Mouse (Mus musculus) naive thymus-derived CD4-positive, alpha-beta T cell, adult 2 months (primary cell): Measurements from ENCODE around the gene Fam205a1.
"Not testable (repeated sequence)": the region's sequence is repeated elsewhere in the genome, so short reads cannot be mapped to it uniquely, and the experiment has no call there.

Experiments used
- DNase-seq: peaks from one replicate; pipeline ENCODE4 v3.0.0-alpha.2; 2011; ENCODE audit warnings: low read depth

Gene Fam205a1

DNA sequence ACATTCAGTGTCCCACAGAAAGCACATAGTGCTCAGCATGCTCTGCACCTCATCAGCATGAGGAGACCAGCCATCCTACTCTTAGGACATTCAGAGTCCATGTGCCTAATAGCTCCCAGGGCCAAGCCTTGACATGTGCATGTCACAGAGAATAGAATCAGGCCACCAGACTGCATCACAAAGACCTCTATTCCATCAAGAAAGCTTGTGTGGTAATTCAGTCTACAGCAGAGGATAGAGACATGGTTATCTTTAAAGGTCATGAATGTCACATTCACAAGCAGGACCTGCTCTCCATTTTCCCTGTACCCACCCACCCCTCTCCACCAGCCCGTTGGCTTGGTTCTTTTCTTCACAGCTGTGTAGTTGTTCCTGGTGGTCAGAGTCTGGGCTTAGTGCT lies at the start of gene Fam205a1:
Gene Fam205a1 (minus strand): TSS at position 101 of the 400 bp plus-strand sequence.
- not testable (repeated sequence) for DNase-seq

DNA sequence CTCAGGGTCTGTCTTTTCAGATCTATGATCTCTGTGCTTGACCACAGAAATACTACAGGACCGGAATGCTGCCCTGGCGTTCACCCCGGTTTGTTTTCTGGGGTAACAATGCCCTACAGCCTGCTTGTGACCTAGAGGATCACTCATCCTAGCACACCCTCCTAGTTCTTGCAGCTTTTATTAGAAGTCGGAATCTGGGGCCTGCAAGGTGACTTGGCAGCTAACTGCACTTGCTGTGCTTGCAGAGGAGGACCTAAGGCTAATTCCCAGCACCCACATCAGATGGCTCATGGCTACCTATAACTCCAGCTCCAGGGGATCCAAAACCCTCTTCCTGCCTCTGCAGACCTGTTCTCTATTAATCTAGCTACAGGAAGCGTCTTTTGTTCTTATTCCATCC lies 49.0 kb upstream of the Fam205a1 start:
- DNase-seq = no peak

DNA sequence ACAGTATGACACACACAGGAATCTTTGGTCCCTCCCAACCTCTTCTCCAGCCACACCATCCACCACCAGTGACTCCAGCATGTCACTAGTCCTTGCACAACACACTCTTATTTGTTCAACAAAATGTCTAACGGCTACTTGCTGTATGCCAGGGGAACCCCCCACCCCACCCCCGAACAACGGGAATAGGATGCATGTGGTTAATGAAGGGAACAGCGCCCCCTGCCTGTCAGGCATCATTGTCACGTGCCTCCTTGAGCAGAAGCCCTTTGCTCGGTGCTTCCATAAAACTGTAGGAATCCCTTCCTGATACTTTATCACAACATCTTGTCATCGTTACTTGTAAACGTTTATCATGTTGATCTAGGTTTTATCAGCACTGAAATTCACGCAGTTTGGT lies 48.5 kb upstream of the Fam205a1 start:
- peak; percentile 31 for DNase-seq

DNA sequence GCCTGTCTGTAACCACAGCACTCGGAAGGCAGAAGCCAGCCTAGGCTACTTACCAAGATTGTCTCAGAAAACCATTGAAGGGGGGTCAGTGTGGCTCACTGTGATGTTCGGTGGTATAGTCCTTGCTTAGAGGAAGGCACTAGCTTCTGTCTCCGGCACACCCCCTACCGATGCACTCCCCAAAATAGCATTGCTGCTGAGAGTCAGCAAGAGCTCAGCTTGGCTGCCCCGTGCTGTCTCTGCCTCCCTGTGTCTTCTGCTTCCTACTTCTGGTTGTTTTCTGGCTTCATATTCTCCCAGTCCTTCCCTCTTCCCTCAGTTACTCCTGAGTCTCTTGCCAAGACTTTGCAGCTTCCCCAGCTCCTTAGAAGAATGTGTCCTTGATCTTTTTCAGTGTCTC lies 47.2 kb upstream of the Fam205a1 start:
- no peak for DNase-seq

DNA sequence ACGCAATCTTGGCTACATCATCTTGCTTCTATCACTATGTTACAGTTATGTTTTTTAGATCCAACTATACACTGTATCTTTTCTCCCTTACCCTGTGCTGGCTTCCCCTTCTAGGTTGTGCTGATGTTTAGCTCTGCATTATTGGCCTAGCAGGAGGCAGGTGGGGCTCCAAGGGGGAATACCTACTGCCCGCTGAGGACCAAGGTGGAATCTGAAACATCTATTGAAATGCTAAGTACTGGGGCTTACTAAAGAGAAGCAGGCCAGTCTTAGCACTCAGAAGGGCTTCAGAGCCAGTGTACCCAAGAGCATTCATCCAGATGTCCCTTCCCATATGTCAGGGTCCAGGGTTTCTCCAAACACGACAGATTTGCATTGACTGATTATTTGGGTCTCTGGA lies 45.2 kb upstream of the Fam205a1 start:
- DNase-seq = no peak

DNA sequence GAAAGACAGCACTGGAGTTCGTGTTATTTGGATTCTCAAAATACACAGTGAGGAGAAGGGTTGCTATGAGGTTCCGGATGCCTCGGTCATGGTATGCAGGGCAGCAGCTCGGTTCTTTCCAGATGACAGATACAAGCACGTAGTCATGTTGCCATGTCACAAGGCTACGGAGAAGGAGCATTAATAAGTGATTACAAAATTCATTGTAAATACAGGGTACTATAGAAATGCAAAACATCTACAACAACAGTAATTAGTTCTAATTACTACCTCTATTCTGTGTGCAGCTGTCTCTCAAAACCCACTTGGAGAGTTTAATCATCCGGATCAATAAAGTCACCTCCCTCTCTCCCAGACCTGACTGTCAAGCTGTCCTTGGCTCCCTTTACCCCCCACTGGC lies 41.4 kb upstream of the Fam205a1 start:
- no peak for DNase-seq

DNA sequence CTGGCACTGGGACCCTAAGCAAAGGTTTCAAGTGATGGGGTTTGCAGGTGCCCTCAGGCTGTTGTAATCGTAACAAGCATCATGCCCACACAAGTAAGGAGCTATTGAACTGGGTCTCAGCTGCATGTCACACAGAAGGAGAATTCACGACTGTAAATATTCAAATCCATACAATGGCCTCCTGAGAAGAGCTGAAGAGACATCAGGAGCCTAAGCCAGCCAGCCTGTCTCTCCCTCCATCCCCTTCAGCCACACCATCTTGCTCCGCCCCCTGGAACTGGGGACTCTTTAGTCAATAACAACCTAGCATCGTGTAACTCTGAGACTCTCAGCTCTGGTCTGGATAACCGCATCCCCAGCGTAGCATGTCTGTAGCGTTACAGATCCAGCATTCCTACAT lies 37.5 kb upstream of the Fam205a1 start:
- no peak for DNase-seq

DNA sequence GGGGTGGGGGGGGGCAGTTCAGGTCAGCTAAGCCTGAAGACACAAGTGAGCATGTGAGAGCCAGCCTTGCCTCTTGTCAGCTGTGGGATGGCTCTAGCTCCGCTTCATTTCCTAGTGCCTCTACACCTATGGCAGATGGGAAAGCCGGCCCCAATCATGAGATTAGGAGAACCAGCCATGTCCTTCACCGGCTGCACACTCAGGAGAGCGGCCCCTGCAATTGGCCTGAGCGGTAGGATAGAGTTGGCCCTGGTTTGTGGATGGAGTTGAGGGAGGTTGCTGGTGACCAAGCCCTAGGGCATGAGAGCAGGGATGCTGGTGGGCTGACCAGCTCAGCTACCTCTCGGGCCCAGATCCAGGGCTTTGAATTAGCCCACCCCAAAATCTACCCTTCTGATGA lies 35.1 kb upstream of the Fam205a1 start:
- no peak for DNase-seq

DNA sequence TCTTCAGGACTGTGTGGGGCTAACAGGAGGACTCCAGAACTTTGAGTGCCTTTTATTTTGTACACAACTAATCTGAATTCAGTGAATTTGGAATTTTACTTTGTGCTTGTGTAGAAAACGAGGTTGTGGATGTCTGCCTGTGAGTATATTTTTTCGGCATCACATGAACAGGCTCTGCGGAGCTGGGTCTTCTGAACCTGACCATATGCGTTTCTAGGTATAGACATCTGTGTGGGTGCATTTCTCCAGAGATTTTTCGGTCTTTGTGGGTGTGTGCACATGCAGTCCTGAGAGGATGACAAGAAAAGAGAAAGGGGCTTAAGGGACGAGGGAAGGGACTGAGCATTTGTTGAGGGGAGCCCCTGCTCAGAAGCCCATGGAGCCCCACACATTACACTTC lies 33.2 kb upstream of the Fam205a1 start:
- DNase-seq = no peak

DNA sequence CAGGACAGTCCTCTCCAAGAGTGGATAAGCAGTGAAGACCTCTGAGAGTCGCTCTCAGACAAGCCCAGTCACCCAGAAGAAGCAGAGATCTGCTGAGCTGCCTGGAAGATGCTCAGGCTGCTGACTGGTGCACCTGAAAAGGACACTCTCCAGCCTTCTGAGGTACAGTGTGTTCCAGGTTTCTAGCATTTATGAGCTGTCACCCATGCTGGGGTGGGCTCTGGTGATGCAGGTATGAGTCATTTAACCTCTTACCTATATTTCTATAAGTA lies 26.9 kb upstream of the Fam205a1 start:
- DNase-seq = no peak

DNA sequence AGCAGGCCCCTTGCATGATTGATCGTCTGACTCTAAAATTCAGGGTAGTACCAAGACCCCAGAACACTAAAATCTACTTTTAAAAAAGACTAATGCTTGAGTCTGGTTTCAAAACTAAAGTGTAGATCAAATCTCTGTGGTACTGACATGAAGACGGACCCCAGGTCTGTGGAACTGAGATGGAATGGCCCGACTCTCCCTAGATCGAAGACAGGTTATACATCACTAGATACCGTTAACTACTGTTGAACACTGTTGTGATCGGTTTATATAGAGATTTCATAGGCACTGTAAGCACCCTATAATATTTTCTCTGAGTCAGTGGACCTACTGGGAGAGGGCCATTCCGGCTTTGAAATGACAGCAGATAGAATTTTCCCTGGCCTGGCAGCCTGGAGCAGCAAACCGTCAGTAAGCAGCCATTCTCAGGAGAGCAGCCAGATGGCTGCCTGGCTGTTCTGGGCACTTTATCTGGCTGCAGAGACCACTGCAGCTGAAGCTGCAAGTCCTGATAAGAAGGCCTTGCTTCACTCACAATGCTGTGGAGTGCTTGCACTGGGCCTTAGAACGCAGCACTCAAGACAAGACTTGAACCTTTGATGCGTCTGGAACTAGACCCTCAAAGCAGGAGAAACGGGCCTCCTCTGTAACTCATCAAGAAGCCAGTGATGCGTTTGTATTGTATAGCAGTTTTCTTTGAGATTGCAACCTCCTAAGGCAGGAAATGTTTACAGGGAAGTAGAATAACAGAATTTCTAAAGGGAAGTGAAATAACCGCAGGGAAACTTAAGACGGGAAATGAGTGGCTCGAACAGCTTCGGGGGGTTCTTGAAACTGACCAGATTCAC lies 26.4 kb upstream of the Fam205a1 start:
- DNase-seq = no peak

DNA sequence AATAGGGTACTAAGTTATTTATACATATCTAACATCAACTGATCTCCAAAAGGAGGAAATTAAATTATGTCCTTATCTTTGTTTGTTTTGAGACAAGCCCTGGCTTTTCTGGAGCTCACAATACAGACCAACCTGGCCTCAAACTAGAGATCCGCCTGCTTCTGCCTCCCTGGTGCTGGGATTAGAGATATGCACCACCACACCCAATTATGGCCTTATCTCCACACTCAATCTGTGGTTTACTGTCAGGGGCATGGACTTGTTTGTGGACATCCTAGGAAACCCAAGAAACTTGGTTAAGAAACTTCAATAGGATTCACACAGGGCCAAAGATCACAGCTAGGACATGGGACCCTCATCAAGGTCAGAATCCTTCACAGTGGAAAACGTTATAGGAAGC lies 24.0 kb upstream of the Fam205a1 start:
- DNase-seq = no peak

DNA sequence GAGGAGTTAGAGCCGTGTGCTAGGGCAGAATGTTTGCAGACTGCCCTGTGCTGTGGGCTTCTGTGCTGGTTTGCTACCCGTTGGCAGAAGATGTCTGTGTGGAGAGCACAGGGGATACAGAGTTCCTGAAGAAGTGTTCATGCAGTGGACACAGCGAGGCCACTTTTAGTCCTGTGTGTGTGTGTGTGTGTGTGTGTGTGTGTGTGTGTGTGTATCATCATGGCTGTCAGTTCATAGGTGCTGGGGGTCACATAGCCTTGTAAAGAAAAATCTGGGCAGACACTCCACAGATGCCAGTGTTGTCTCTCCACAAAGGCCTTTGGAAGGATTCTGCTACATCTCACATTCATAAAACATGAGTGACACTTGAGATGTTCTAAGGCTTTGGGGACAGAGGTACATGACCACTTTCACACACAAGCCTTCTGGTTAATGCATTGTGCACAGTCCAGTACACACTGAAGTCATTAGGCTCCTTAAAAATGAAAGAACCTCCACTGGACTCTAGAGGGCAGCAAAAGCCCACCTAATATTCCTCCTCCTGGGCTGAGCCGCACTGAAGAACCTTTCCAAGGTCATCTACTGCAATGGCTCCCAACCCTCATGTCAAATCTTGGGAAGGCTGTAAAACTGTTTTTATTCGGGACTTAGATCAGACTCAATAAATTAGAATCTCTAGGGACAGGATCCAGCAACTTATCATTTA lies 23.1 kb upstream of the Fam205a1 start:
- peak; percentile 73 for DNase-seq

DNA sequence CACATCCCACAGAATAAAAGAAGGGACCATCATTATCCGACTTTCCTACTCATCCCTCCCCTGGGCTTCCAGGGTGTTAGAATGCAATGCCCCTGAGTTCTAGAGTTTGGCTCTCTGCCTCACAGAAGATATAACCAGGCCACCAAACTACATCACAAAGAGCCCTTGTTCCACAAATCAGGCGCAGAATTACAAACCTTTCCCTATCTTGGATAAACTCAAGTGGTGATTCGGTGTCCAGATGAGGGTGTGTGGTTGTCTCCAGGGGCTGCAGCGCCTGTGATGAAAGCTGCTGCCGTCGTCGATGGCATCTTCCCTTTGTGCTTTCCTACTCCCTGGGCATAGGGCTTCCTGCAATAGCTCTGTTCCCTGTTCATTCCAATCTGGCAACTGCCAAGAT lies 20.4 kb upstream of the Fam205a1 start, which contains the start of gene Fam205c:
Gene Fam205c (minus strand): TSS at position 101 of the 400 bp plus-strand sequence.
- DNase-seq = no peak

DNA sequence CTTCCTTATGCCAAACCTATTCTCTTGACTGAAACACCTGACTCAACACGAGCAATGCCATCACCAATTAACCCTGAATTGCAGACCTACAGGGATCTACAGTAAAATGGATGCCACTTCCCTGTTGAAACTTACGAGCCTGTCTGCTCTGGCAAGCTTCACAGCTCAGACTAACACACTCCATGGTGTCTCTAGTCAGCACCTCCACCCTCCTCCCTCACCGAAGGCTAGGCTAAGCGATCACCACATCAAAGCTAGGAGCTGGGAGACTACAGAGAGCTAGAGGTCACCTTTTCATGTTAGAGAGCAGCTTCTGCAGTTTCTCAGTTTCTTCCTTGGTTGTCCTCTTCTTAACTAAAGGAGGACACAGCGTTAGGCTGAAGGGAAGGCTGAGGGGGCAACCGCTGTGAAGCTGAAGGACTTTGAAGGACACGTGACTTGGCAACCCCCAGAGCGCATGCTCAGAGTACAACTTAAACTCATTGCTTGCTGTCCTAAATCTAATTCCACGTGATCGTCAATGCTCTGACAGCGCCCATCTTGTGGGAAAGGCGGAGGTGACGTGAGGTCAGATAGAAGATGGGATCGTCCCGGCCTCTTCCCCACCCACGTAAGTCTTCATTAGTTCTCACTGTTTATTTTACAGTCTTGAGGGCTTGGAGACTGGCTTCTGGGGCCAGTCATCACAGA lies 19.2 kb upstream of the Fam205a1 start:
- DNase-seq = no peak

DNA sequence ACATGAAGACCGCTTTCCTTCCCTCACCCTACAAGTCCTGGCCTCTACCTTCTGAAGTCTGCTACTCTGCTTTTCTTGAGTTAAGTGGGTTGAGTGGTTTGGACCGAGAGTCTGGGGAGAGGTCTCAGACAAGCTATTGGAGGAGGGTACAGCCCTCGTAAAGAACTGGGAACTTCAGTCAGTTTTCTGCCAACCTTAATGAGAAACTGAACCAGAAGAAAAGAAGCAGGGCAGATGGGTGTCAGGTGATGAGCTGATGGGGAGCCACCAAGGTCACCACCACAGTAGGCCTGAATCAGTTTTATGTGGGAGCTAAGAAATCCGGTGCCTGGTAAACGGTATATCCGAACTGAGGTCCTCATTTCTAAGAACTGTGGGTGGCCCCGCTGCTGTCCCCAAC lies 18.5 kb upstream of the Fam205a1 start:
- DNase-seq = no peak

DNA sequence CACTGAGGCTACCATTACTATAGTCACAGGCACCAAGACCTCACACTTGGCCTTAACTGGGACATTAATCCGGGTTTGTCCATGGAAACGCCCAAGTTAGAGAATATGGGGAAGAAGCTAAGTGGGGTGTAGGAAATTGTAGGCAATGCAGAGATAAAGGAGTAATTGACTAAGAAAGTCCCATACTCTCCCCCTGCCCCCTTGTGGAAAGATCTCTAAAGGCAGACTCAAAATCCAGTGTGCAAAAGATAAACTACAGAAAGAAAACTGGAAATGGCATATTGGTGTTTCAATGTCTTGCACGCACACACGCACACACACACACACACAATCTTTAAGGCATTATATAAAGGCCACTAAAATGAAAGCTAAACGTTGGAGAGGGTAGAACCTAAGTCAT lies 17.1 kb upstream of the Fam205a1 start:
- DNase-seq = no peak

DNA sequence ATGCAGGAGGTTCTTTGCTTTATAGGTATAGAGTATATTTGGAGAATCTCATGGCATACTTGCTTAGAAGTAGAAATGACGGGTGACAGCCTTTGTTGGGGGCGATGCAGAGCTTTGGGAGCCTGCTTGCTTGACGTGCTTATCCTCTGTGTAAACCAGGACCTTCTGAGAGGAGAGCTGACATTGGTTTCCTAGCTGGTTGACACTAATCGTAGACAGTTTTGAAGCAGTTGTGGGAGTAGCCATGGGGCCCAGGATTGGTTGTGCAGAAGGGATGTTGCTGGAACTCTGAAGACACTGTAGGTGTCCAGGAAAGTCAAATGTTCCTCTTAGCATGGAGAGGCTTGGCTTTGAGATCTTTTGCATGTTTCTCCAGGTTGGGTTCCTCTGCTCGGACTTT lies 14.5 kb upstream of the Fam205a1 start:
- DNase-seq = no peak

DNA sequence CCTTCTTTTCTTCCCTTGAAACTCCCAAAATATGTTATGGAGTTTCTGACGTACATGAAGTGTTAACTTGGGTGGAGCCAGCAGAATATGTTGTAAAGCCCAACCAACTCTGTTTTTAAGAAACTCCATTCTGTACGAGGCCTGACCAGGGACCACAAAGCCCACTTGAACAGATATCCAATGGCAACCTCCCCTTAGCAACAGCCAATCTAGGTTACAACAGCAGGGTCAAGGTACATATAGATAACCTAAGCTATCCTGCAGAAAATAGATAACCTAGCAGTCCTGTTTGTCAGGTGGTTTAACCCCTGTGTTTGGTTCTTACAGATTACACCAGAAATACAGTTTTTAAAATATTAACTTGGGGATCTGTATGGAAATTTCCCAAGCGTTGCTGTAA lies 13.7 kb upstream of the Fam205a1 start:
- no peak for DNase-seq

DNA sequence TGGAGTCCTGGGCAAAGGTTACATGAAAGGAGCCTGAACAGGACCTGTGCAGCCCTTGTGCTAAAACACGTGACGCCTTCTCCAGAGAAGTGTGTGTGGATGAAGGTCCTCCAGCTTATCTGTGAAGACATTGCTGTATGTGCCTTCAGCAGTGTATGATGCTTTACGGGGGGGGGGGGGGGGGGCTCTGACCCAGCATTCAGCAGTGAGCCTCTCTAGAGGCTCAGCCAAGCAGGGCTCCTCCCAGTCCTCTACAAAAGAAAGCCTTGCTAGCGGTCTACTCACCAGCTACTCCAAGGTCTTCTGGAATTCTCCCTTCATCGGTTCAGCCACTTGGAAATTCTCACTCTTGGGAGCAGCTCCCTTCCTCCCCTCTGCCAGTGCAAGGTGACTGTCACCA lies 9.8 kb upstream of the Fam205a1 start:
- DNase-seq = not testable (repeated sequence)

DNA sequence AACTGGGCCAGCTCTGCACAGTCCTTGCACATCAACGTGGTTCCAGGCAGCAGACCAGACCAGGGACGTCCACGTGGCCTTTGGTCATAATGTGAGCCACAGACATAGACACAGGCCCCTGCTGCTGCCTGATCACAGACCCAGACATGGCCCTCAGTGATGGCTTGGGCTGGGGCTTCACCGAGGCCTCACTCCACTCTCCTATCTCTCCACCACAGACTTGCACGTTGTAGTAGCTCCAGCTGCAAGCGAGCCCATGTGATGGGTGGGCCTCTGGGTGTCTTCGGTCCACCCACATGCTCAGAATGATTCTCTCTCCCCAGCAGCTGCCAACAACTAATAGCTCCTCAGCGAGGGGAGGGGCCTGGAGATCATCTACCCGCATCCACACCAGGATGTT lies 6.8 kb upstream of the Fam205a1 start:
- not testable (repeated sequence) for DNase-seq

DNA sequence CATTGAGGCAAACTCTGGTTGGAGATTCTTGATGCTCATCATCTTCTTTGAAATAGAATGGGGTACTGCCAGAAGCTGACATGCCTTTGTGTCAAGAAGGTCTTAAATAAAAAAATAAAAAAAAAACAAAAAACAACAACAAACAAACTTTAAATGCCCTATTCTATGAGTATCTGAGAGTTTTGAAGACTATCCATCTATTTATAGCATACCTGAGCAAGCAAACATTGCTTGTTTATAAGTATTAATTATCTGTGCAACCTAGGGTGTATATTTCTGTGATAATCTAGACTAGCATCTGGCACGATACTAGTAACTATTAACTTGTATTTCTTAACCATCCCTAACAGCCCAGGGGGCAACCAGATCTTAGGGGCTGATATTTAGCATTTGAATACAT lies 3.0 kb upstream of the Fam205a1 start, which contains the start of gene Gm12394:
Gene Gm12394 (minus strand): TSS at position 101 of the 400 bp plus-strand sequence.
- not testable (repeated sequence) for DNase-seq
